Comparison of ENCODE assay signal across 8 mouse cellular contexts in genomic region chr2:172938761-172939638, GRCm38 (mm10). TPM values are rescaled to one million over a fixed set of nuclear protein-coding genes. Genes with fewer than 3 reads are reported as not detected.
DNase-seq lines count a peak whose midpoint lies in the region; ATAC-seq lines count a peak whose summit lies in the region.

No protein-coding gene starts in this region.

- H3K4me2 ChIP-seq in forebrain, embryonic 14.5 days (ENCODE audit: low read length) = peak overlapping the region; percentile 93
- peak overlapping the region; percentile 91 for H3K4me2 ChIP-seq in kidney, embryonic 14.5 days (replicated peaks; ENCODE audit: low read depth, low read length)
- H3K4me2 ChIP-seq in midbrain, embryonic 15.5 days = peak overlapping the region; percentile 81

- peaks cover 32% of the 10 kb centered on the region for H3K4me1 ChIP-seq in forebrain, embryonic 14.5 days (ENCODE audit: control insufficient read depth, insufficient read depth, low read length)
- peaks cover 42% of the 10 kb centered on the region for H3K4me1 ChIP-seq in kidney, embryonic 14.5 days (ENCODE audit: control insufficient read depth, insufficient read depth, low read length)
- H3K4me1 ChIP-seq in midbrain, embryonic 15.5 days = peaks cover 52% of the 10 kb centered on the region

- no peak for ATAC-seq in forebrain, embryonic 14.5 days
- ATAC-seq in kidney, embryonic 14.5 days (ENCODE audit: low FRiP score, low TSS enrichment) = no peak
- no peak for ATAC-seq in midbrain, embryonic 15.5 days (replicated peaks)

- DNase-seq in CD8-positive naive resting alpha-beta T cell, adult 2 months (ENCODE audit: low read depth in 2 of 2, low spot score in 2 of 2) = peak; percentile 18 to 23
- DNase-seq in R1 (ENCODE audit: low read depth, low spot score) = peak; percentile 66
- peak; percentile 32 for DNase-seq in forebrain, embryonic 14.5 days (ENCODE audit: low spot score)
- DNase-seq in urinary bladder, postnatal 14 days (ENCODE audit: low spot score) = peak; percentile 69
- no peak for DNase-seq in layer of hippocampus, adult 8-10 months (ENCODE audit: low spot score in 2 of 2)
- no peak for DNase-seq in left cerebral cortex, postnatal 25 days (ENCODE audit: low spot score in 2 of 2)

- H3K9ac ChIP-seq in forebrain, embryonic 14.5 days (ENCODE audit: low read length) = peak overlapping the region; percentile 53
- peak overlapping the region; percentile 67 for H3K9ac ChIP-seq in kidney, embryonic 14.5 days (ENCODE audit: low read depth, low read length)
- 0 out of 2 replicates have a peak overlapping the region, but pooled peaks have one; percentile 21 for H3K9ac ChIP-seq in midbrain, embryonic 15.5 days

- H3K9me3 ChIP-seq in forebrain, embryonic 14.5 days (replicated peaks; ENCODE audit: control insufficient read depth, low read length) = no peaks in the 10 kb centered on the region
- H3K9me3 ChIP-seq in kidney, embryonic 14.5 days (ENCODE audit: control insufficient read depth, low read length) = no peaks in the 10 kb centered on the region
- H3K9me3 ChIP-seq in midbrain, embryonic 15.5 days = no peaks in the 10 kb centered on the region

- 0 out of 2 replicates have a peak overlapping the region, but pooled peaks have one; percentile 33 for H3K27ac ChIP-seq in forebrain, embryonic 14.5 days (ENCODE audit: low read depth, low read length)
- H3K27ac ChIP-seq in kidney, embryonic 14.5 days (ENCODE audit: low read depth, low read length) = peak overlapping the region; percentile 92; the same call in 1 of the 2 replicates
- H3K27ac ChIP-seq in midbrain, embryonic 15.5 days = 0 out of 2 replicates have a peak overlapping the region, but pooled peaks have one; percentile 16

- under 1% methylated on average over 57 of the region's 57 CpGs for WGBS in forebrain, embryonic 14.5 days
- under 1% methylated on average over 57 of the region's 57 CpGs for WGBS in kidney, embryonic 14.5 days
- WGBS in midbrain, embryonic 15.5 days = under 1% methylated on average over 57 of the region's 57 CpGs

- intact Hi-C loops in left cerebral cortex, postnatal 25 days (cut with DNase I) = loop anchor here (5.0 kb wide), 1 partner anchor 102 kb away; no protein-coding TSS in a partner anchor

- no peaks in the 10 kb centered on the region for H3K36me3 ChIP-seq in forebrain, embryonic 14.5 days (ENCODE audit: control insufficient read depth, insufficient read depth, low read length)
- no peaks in the 10 kb centered on the region for H3K36me3 ChIP-seq in kidney, embryonic 14.5 days (ENCODE audit: control insufficient read depth, insufficient read depth, low read length)
- H3K36me3 ChIP-seq in midbrain, embryonic 15.5 days (replicated peaks) = no peaks in the 10 kb centered on the region

- peak overlapping the region; percentile 43 for H3K4me3 ChIP-seq in forebrain, embryonic 14.5 days (ENCODE audit: low read depth, low read length)
- H3K4me3 ChIP-seq in kidney, embryonic 14.5 days (ENCODE audit: low read length) = peak overlapping the region; percentile 63
- peak overlapping the region; percentile 41 for H3K4me3 ChIP-seq in midbrain, embryonic 15.5 days

- peaks cover 69% of the 10 kb centered on the region for H3K27me3 ChIP-seq in forebrain, embryonic 14.5 days (replicated peaks; ENCODE audit: control insufficient read depth, insufficient read depth, low read length)
- peaks cover 8% of the 10 kb centered on the region; the same call in 1 of the 2 replicates for H3K27me3 ChIP-seq in kidney, embryonic 14.5 days (ENCODE audit: control insufficient read depth, insufficient read depth, low read length)
- H3K27me3 ChIP-seq in midbrain, embryonic 15.5 days (replicated peaks) = peaks cover 85% of the 10 kb centered on the region

RNA-seq across cellular contexts. Expression of gene Bmp7, which starts 1.1 kb away (rescaled TPM):
- polyA plus RNA-seq in forebrain, embryonic 14.5 days (2014; fragmentation: Nextera tagmentation; extraction: Ambion mirVana) = 8.7 and 11.4 TPM in 2 replicates
- polyA plus RNA-seq in kidney, embryonic 14.5 days (2014; fragmentation: Nextera tagmentation; extraction: Ambion mirVana) = 49.3 and 54.2 TPM in 2 replicates
- polyA plus RNA-seq in midbrain, embryonic 15.5 days (2015; fragmentation: Nextera tagmentation; extraction: Ambion mirVana) = 14.3 and 17.2 TPM in 2 replicates
- 1 to 10 TPM; 7.1 to 9.8 (median 8.6) TPM for total RNA-seq in layer of hippocampus, adult 8-10 months (2022)
- 10 to 100 TPM; 10.8 to 12.2 TPM for total RNA-seq in left cerebral cortex, postnatal 25 days (2021)

RNA-seq across cellular contexts. Expression of gene Spo11, which starts 38.5 kb away (rescaled TPM):
- polyA plus RNA-seq in forebrain, embryonic 14.5 days (2014; fragmentation: Nextera tagmentation; extraction: Ambion mirVana) = 0.95 and 1.5 TPM in 2 replicates
- polyA plus RNA-seq in kidney, embryonic 14.5 days (2014; fragmentation: Nextera tagmentation; extraction: Ambion mirVana) = 0.17 and 0.34 TPM in 2 replicates
- polyA plus RNA-seq in midbrain, embryonic 15.5 days (2015; fragmentation: Nextera tagmentation; extraction: Ambion mirVana) = 1.4 TPM in 2 replicates
- under 1 TPM in 3 of 4 experiments, not detected in 1; 0.14 to 0.56 (median 0.14) TPM for total RNA-seq in layer of hippocampus, adult 8-10 months (2022)
- under 1 TPM; 0.41 to 0.73 TPM for total RNA-seq in left cerebral cortex, postnatal 25 days (2021)

Comparison
In these comparisons a context has a peak if more than half of its experiments do, and no peak if none do; other contexts are left out.
1. DNase-seq: peak in CD8-positive naive resting alpha-beta T cell, adult 2 months (2 of 2), R1 (single experiment), forebrain, embryonic 14.5 days (single experiment) and urinary bladder, postnatal 14 days (single experiment); none in layer of hippocampus, adult 8-10 months (0 of 2) and left cerebral cortex, postnatal 25 days (0 of 2).
2. H3K27ac ChIP-seq: peak in every context shown above with its lines; median percentile 92 in kidney, embryonic 14.5 days; 33 in forebrain, embryonic 14.5 days; 16 in midbrain, embryonic 15.5 days.
3. Peak in every context shown above with its lines, with median percentiles within 50 percentile points of each other: H3K4me2 ChIP-seq, H3K4me3 ChIP-seq and H3K9ac ChIP-seq.